Mouse (Mus musculus) hindbrain, embryonic 11.5 days (tissue): ENCODE data around the gene Stk32c. TPM values are rescaled to one million over a fixed set of nuclear protein-coding genes. Genes with fewer than 3 reads are reported as not detected.

Experiments used
- ATAC-seq: fragments of 200-750 bp; cut with Nextera tagmentation; 2 replicates; pipeline ENCODE4 v1.8.0; 2017; ENCODE audit warnings: mild to moderate bottlenecking, moderate TSS enrichment, moderate library complexity; ENCODE audit not compliant: low FRiP score
- DNase-seq: peaks from one replicate; pipeline ENCODE4 v3.0.0-alpha.2; 2015; ENCODE audit warnings: low spot score
- H3K27ac ChIP-seq: fragments of 300-500 bp; sonication (generic); 2 replicates; pipeline ENCODE4 v1.5.1; 2014; ENCODE audit warnings: mild to moderate bottlenecking, low read depth, low read length
- H3K27me3 ChIP-seq: fragments of 300-500 bp; sonication (generic); 2 replicates; pipeline ENCODE4 v1.6.1; 2014; ENCODE audit warnings: mild to moderate bottlenecking, low read length, moderate library complexity, mixed read lengths; ENCODE audit not compliant: control insufficient read depth, insufficient read depth
- H3K36me3 ChIP-seq: fragments of 300-500 bp; sonication (generic); 2 replicates; pipeline ENCODE4 v1.6.1; 2014; ENCODE audit warnings: mild to moderate bottlenecking, low read length, moderate library complexity, mixed read lengths; ENCODE audit not compliant: control insufficient read depth, insufficient read depth
- H3K4me1 ChIP-seq: fragments of 300-500 bp; sonication (generic); replicated peaks from 2 replicates; pipeline ENCODE4 v1.6.1; 2014; ENCODE audit warnings: low read length, mixed read lengths; ENCODE audit not compliant: control insufficient read depth, insufficient read depth
- H3K4me2 ChIP-seq: fragments of 300-500 bp; sonication (generic); replicated peaks from 2 replicates; pipeline ENCODE4 v1.6.1; 2014; ENCODE audit warnings: mild to moderate bottlenecking, low read depth, low read length
- H3K4me3 ChIP-seq: fragments of 300-500 bp; sonication (generic); 2 replicates; pipeline ENCODE4 v1.5.1; 2014; ENCODE audit warnings: low read depth, low read length
- H3K9ac ChIP-seq: fragments of 300-500 bp; sonication (generic); 2 replicates; pipeline ENCODE4 v1.6.1; 2014; ENCODE audit warnings: low read depth, low read length
- H3K9me3 ChIP-seq: fragments of 300-500 bp; sonication (generic); 2 replicates; pipeline ENCODE4 v1.6.1; 2016; ENCODE audit warnings: low read length; ENCODE audit not compliant: control insufficient read depth
- WGBS: fragments of 180-500 bp; shearing (Covaris S2); extraction: QIAGEN DNeasy Blood & Tissue Kit; methylation state at CpG from one replicate; pipeline ENCODE4 v1.1.7; 2014; 5-methylcytosine and 5-hydroxymethylcytosine counted together
- polyA plus RNA-seq: library from polyadenylated mRNA; unstranded; fragments of >200 nt; fragmentation: Nextera tagmentation; extraction: Ambion mirVana; gene quantifications from 2 replicates; pipeline ENCODE4 v1.2.1, GENCODE M21; 2014

Stk32c gene
- polyA plus RNA-seq, 1 experiment from 2014 or later, result 0.54 TPM

- no peak for DNase-seq
- H3K9ac ChIP-seq, result no peak overlapping the region
- no peaks in the 10 kb centered on the region; the same call in 1 of the 2 replicates for H3K4me1 ChIP-seq
- H3K4me3 ChIP-seq, result no peak overlapping the region
- ATAC-seq, result no peak
- H3K27ac ChIP-seq, result no peak overlapping the region
- H3K9me3 ChIP-seq, result no peaks in the 10 kb centered on the region
- H3K27me3 ChIP-seq, result no peaks in the 10 kb centered on the region
- H3K36me3 ChIP-seq, result peaks cover 16% of the 10 kb centered on the region
- no peak overlapping the region for H3K4me2 ChIP-seq
- WGBS, result 96% methylated on average over 5 of the region's 5 CpGs
Measured at GRCm38 (mm10) chr7:139092676-139093075, 120.4 kb downstream of the Stk32c start.

- H3K36me3 ChIP-seq, result peaks cover 16% of the 10 kb centered on the region
Measured at GRCm38 (mm10) chr7:139091681-139092080, 121.4 kb downstream of the Stk32c start.

GRCm38 (mm10) chr7:139089892-139090874 is 122.9 kb downstream of the Stk32c start:
- ATAC-seq, result no peak
- Histone ChIP-seq H3K9ac (no peak overlapping the region), H3K9me3 (no peaks in the 10 kb centered on the region), H3K36me3 (peaks cover 13% of the 10 kb centered on the region), H3K27ac (no peak overlapping the region), H3K4me1 (no peaks in the 10 kb centered on the region; the same call in 1 of the 2 replicates), H3K4me3 (no peak overlapping the region), H3K27me3 (0 out of 2 replicates have a peak, but pooled peaks cover 2% of the 10 kb centered on the region), H3K4me2 (no peak overlapping the region)
- 84% methylated on average over 12 of the region's 12 CpGs for WGBS
- DNase-seq, result no peak

More at GRCm38 (mm10) chr7:139091681-139092080, 121.4 kb downstream of the Stk32c start:
- Histone ChIP-seq H3K9ac (no peak overlapping the region), H3K27me3 (no peaks in the 10 kb centered on the region), H3K9me3 (no peaks in the 10 kb centered on the region), H3K4me1 (no peaks in the 10 kb centered on the region; the same call in 1 of the 2 replicates), H3K4me3 (no peak overlapping the region), H3K27ac (no peak overlapping the region), H3K4me2 (no peak overlapping the region)
- ATAC-seq, result no peak
- WGBS, result 83% methylated on average over 9 of the region's 9 CpGs
- no peak for DNase-seq

- Histone ChIP-seq H3K27ac (no peak overlapping the region), H3K27me3 (0 out of 2 replicates have a peak, but pooled peaks cover 2% of the 10 kb centered on the region), H3K36me3 (peaks cover 8% of the 10 kb centered on the region), H3K9ac (peak overlapping the region; percentile 25; the same call in 1 of the 2 replicates), H3K4me1 (no peaks in the 10 kb centered on the region; the same call in 1 of the 2 replicates), H3K4me3 (peak overlapping the region; percentile 80), H3K9me3 (no peaks in the 10 kb centered on the region), H3K4me2 (peak overlapping the region; percentile 70)
- 70% methylated on average over 2 of the region's 2 CpGs for WGBS
- no peak for ATAC-seq
- DNase-seq, result no peak
Measured at GRCm38 (mm10) chr7:139087801-139088200, 125.3 kb downstream of the Stk32c start.

- Histone ChIP-seq H3K9ac (peak overlapping the region; percentile 92), H3K9me3 (no peaks in the 10 kb centered on the region), H3K4me3 (peak overlapping the region; percentile 80), H3K27me3 (0 out of 2 replicates have a peak, but pooled peaks cover 2% of the 10 kb centered on the region), H3K27ac (peak overlapping the region; percentile 67), H3K4me2 (peak overlapping the region; percentile 70), H3K36me3 (0 out of 2 replicates have a peak, but pooled peaks cover 5% of the 10 kb centered on the region), H3K4me1 (no peaks in the 10 kb centered on the region; the same call in 1 of the 2 replicates)
- ATAC-seq (peak; percentile 78), DNase-seq (peak; percentile 72)
- 1% methylated on average over 59 of the region's 61 CpGs for WGBS
Measured at GRCm38 (mm10) chr7:139086195-139087158, 126.6 kb downstream of the Stk32c start.

GRCm38 (mm10) chr7:139085629-139086194 is 127.4 kb downstream of the Stk32c start, which contains the start of gene Dpysl4:
Gene Dpysl4, plus strand, starts transcription at chr7:139086001.
- Histone ChIP-seq H3K4me1 (no peaks in the 10 kb centered on the region; the same call in 1 of the 2 replicates), H3K27me3 (0 out of 2 replicates have a peak, but pooled peaks cover 2% of the 10 kb centered on the region), H3K9ac (peak within 1 kb of the TSS; percentile 92), H3K9me3 (no peaks in the 10 kb centered on the region), H3K4me3 (peak within 1 kb of the TSS; percentile 80), H3K36me3 (0 out of 2 replicates have a peak, but pooled peaks cover 2% of the 10 kb centered on the region), H3K27ac (peak within 1 kb of the TSS; percentile 67), H3K4me2 (peak within 1 kb of the TSS; percentile 70)
- peak; percentile 93 for DNase-seq
- peak; percentile 86 for ATAC-seq
- 7% methylated on average over 32 of the region's 32 CpGs for WGBS

- H3K9me3 ChIP-seq, result no peaks in the 10 kb centered on the region
- ATAC-seq, result no peak
Measured at GRCm38 (mm10) chr7:139084316-139084715, 128.8 kb downstream of the Stk32c start.

More at GRCm38 (mm10) chr7:139084316-139084715, 128.8 kb downstream of the Stk32c start:
- no peak overlapping the region for H3K9ac ChIP-seq
- H3K27me3 ChIP-seq, result 0 out of 2 replicates have a peak, but pooled peaks cover 2% of the 10 kb centered on the region
- H3K4me3 ChIP-seq, result no peak overlapping the region
- WGBS, result 35% methylated on average over 1 of the region's 1 CpGs
- no peak for DNase-seq
- H3K4me2 ChIP-seq, result no peak overlapping the region
- no peak overlapping the region for H3K27ac ChIP-seq
- no peaks in the 10 kb centered on the region; the same call in 1 of the 2 replicates for H3K4me1 ChIP-seq
- no peaks in the 10 kb centered on the region for H3K36me3 ChIP-seq
